In genomic region chr3:51510903-51511302, GRCm38 (mm10) we compare ENCODE assay signal across 9 mouse cellular contexts. TPM values are rescaled to one million over a fixed set of nuclear protein-coding genes. Genes with fewer than 3 reads are reported as not detected.
DNase-seq lines count a peak whose midpoint lies in the region; ATAC-seq lines count a peak whose summit lies in the region.
"Had no signal": no experiment of that assay in that cellular context is flagged by ENCODE, and none has a peak within 500 bp of the region (broad histone marks: within the 10 kb centered on the region; RNA-seq: fewer than 3 reads in every experiment).

No protein-coding gene starts in this region.

- no peaks in the 10 kb centered on the region for H3K36me3 ChIP-seq in embryonic facial prominence, embryonic 13.5 days
- H3K36me3 ChIP-seq in heart, embryonic 10.5 days, result no peaks in the 10 kb centered on the region
- no peaks in the 10 kb centered on the region for H3K36me3 ChIP-seq in kidney, embryonic 16.5 days (ENCODE audit: insufficient read depth, low read length)
- H3K36me3 ChIP-seq in liver, embryonic 12.5 days, result no peaks in the 10 kb centered on the region
- H3K36me3 ChIP-seq in neural tube, embryonic 15.5 days, result no peaks in the 10 kb centered on the region
- H3K36me3 ChIP-seq: limb, embryonic 12.5 days had no signal

- no peak overlapping the region for H3K4me3 ChIP-seq in embryonic facial prominence, embryonic 13.5 days
- no peak overlapping the region for H3K4me3 ChIP-seq in heart, embryonic 10.5 days
- H3K4me3 ChIP-seq in kidney, embryonic 16.5 days (ENCODE audit: low read length), result peak overlapping the region; percentile 23
- peak overlapping the region; percentile 36 for H3K4me3 ChIP-seq in liver, embryonic 12.5 days
- H3K4me3 ChIP-seq in neural tube, embryonic 15.5 days (replicated peaks), result no peak overlapping the region
- H3K4me3 ChIP-seq: limb, embryonic 12.5 days had no signal

- no peaks in the 10 kb centered on the region for H3K4me1 ChIP-seq in embryonic facial prominence, embryonic 13.5 days
- H3K4me1 ChIP-seq in heart, embryonic 10.5 days, result no peaks in the 10 kb centered on the region
- H3K4me1 ChIP-seq in kidney, embryonic 16.5 days (ENCODE audit: insufficient read depth, low read length), result no peaks in the 10 kb centered on the region
- peaks cover 4% of the 10 kb centered on the region; the same call in 1 of the 2 replicates for H3K4me1 ChIP-seq in liver, embryonic 12.5 days
- no peaks in the 10 kb centered on the region for H3K4me1 ChIP-seq in neural tube, embryonic 15.5 days
- H3K4me1 ChIP-seq: limb, embryonic 12.5 days had no signal

- H3K4me2 ChIP-seq in embryonic facial prominence, embryonic 13.5 days, result peak overlapping the region; percentile 21; the same call in 1 of the 2 replicates
- peak overlapping the region; percentile 39 for H3K4me2 ChIP-seq in kidney, embryonic 16.5 days (replicated peaks; ENCODE audit: low read depth, low read length)
- peak overlapping the region; percentile 57 for H3K4me2 ChIP-seq in liver, embryonic 12.5 days
- peak overlapping the region; percentile 30; the same call in 1 of the 2 replicates for H3K4me2 ChIP-seq in neural tube, embryonic 15.5 days
- H3K4me2 ChIP-seq: limb, embryonic 12.5 days had no signal

- DNase-seq in CD4-positive helper T cell, adult 2 months (ENCODE audit: low read depth, low spot score), result peak; percentile 79
- DNase-seq in adrenal gland, postnatal 36 days, result peak; percentile 79 to 86
- DNase-seq in heart, embryonic 10.5 days (ENCODE audit: low spot score), result peak; percentile 83
- DNase-seq in testis, postnatal 10 days (ENCODE audit: low spot score), result peak; percentile 88

- no peaks in the 10 kb centered on the region for H3K9me3 ChIP-seq in embryonic facial prominence, embryonic 13.5 days
- no peaks in the 10 kb centered on the region for H3K9me3 ChIP-seq in heart, embryonic 10.5 days
- H3K9me3 ChIP-seq in kidney, embryonic 16.5 days (ENCODE audit: low read length), result no peaks in the 10 kb centered on the region
- H3K9me3 ChIP-seq in liver, embryonic 12.5 days (replicated peaks), result no peaks in the 10 kb centered on the region
- no peaks in the 10 kb centered on the region for H3K9me3 ChIP-seq in neural tube, embryonic 15.5 days (replicated peaks)
- H3K9me3 ChIP-seq: limb, embryonic 12.5 days had no signal

- H3K27me3 ChIP-seq in embryonic facial prominence, embryonic 13.5 days, result no peaks in the 10 kb centered on the region
- no peaks in the 10 kb centered on the region for H3K27me3 ChIP-seq in heart, embryonic 10.5 days (ENCODE audit: insufficient read depth, poor library complexity, severe bottlenecking)
- H3K27me3 ChIP-seq in kidney, embryonic 16.5 days (ENCODE audit: insufficient read depth, low read length), result no peaks in the 10 kb centered on the region
- no peaks in the 10 kb centered on the region for H3K27me3 ChIP-seq in liver, embryonic 12.5 days (replicated peaks)
- no peaks in the 10 kb centered on the region for H3K27me3 ChIP-seq in neural tube, embryonic 15.5 days (replicated peaks)
- H3K27me3 ChIP-seq: limb, embryonic 12.5 days had no signal

- no peak overlapping the region for H3K9ac ChIP-seq in embryonic facial prominence, embryonic 13.5 days
- H3K9ac ChIP-seq in kidney, embryonic 16.5 days (replicated peaks; ENCODE audit: low read length), result 0 out of 2 replicates have a peak overlapping the region, but pooled peaks have one; percentile 19
- 0 out of 2 replicates have a peak overlapping the region, but pooled peaks have one; percentile 24 for H3K9ac ChIP-seq in liver, embryonic 12.5 days
- H3K9ac ChIP-seq in neural tube, embryonic 15.5 days (replicated peaks), result no peak overlapping the region
- H3K9ac ChIP-seq: limb, embryonic 12.5 days had no signal

- H3K27ac ChIP-seq in embryonic facial prominence, embryonic 13.5 days, result no peak overlapping the region
- H3K27ac ChIP-seq in heart, embryonic 10.5 days, result 0 out of 2 replicates have a peak overlapping the region, but pooled peaks have one; percentile 24
- H3K27ac ChIP-seq in kidney, embryonic 16.5 days (ENCODE audit: low read length), result no peak overlapping the region
- no peak overlapping the region for H3K27ac ChIP-seq in liver, embryonic 12.5 days
- no peak overlapping the region for H3K27ac ChIP-seq in neural tube, embryonic 15.5 days (replicated peaks)
- H3K27ac ChIP-seq: limb, embryonic 12.5 days had no signal

- 32% methylated on average over 8 of the region's 8 CpGs for WGBS in embryonic facial prominence, embryonic 13.5 days
- 24% methylated on average over 8 of the region's 8 CpGs for WGBS in heart, embryonic 10.5 days
- 25% methylated on average over 8 of the region's 8 CpGs for WGBS in kidney, embryonic 16.5 days
- 17% methylated on average over 8 of the region's 8 CpGs for WGBS in liver, embryonic 12.5 days (ENCODE audit: insufficient replicate concordance)
- 24% methylated on average over 8 of the region's 8 CpGs for WGBS in neural tube, embryonic 15.5 days

- ATAC-seq in embryonic facial prominence, embryonic 13.5 days (ENCODE audit: insufficient number of reproducible peaks, insufficient read depth, low FRiP score, low TSS enrichment, low read depth), result no peak
- ATAC-seq in kidney, embryonic 16.5 days (ENCODE audit: low FRiP score, low TSS enrichment), result peak; percentile 31; the same call in 1 of the 2 replicates
- ATAC-seq in liver, embryonic 12.5 days, result 0 out of 2 replicates have a peak, but pooled peaks have one; percentile 52
- peak; percentile 57; the same call in 1 of the 2 replicates for ATAC-seq in neural tube, embryonic 15.5 days (ENCODE audit: low FRiP score)

RNA-seq across cellular contexts. Expression of gene Rab33b, which starts 27.2 kb away (rescaled TPM):
- 10 to 100 TPM; 15.8 to 17.8 TPM for total RNA-seq in adrenal gland, postnatal 36 days (2021)
- polyA plus RNA-seq in embryonic facial prominence, embryonic 13.5 days (2015; fragmentation: Nextera tagmentation; extraction: Ambion mirVana), result 26.7 and 27.3 TPM in 2 replicates
- 15.6 and 16.3 TPM in 2 replicates for polyA plus RNA-seq in heart, embryonic 10.5 days (2016; fragmentation: Nextera tagmentation; extraction: Ambion mirVana)
- 22.5 and 23.2 TPM in 2 replicates for polyA plus RNA-seq in kidney, embryonic 16.5 days (2015; fragmentation: Nextera tagmentation; extraction: Ambion mirVana)
- polyA plus RNA-seq in liver, embryonic 12.5 days (2016; fragmentation: Nextera tagmentation; extraction: Ambion mirVana), result 6.5 and 7.6 TPM in 2 replicates
- polyA plus RNA-seq in neural tube, embryonic 15.5 days (2015; fragmentation: Nextera tagmentation; extraction: Ambion mirVana), result 27.3 and 27.4 TPM in 2 replicates

RNA-seq across cellular contexts. Expression of gene Setd7, which starts 49.8 kb away (rescaled TPM):
- 10 to 100 TPM; 50.6 to 52.8 TPM for total RNA-seq in adrenal gland, postnatal 36 days (2021)
- 3.7 and 3.9 TPM in 2 replicates for polyA plus RNA-seq in embryonic facial prominence, embryonic 13.5 days (2015; fragmentation: Nextera tagmentation; extraction: Ambion mirVana)
- 3.6 and 3.9 TPM in 2 replicates for polyA plus RNA-seq in heart, embryonic 10.5 days (2016; fragmentation: Nextera tagmentation; extraction: Ambion mirVana)
- polyA plus RNA-seq in kidney, embryonic 16.5 days (2015; fragmentation: Nextera tagmentation; extraction: Ambion mirVana), result 2.5 and 3.1 TPM in 2 replicates
- 1.0 and 1.7 TPM in 2 replicates for polyA plus RNA-seq in liver, embryonic 12.5 days (2016; fragmentation: Nextera tagmentation; extraction: Ambion mirVana)
- 2.6 and 4.2 TPM in 2 replicates for polyA plus RNA-seq in neural tube, embryonic 15.5 days (2015; fragmentation: Nextera tagmentation; extraction: Ambion mirVana)

Comparison
In these comparisons a context has a peak if more than half of its experiments do, and no peak if none do; other contexts are left out.
1. H3K4me3 ChIP-seq: peak in kidney, embryonic 16.5 days (single experiment) and liver, embryonic 12.5 days (single experiment); none in embryonic facial prominence, embryonic 13.5 days (single experiment), heart, embryonic 10.5 days (single experiment) and neural tube, embryonic 15.5 days (single experiment).
2. H3K9ac ChIP-seq: peak in kidney, embryonic 16.5 days (single experiment) and liver, embryonic 12.5 days (single experiment); none in embryonic facial prominence, embryonic 13.5 days (single experiment) and neural tube, embryonic 15.5 days (single experiment).
3. Peak in every context shown above with its lines, with median percentiles within 50 percentile points of each other: DNase-seq and H3K4me2 ChIP-seq.